Mouse (Mus musculus) erythroblast, embryonic 14.5 days (primary cell): ENCODE measurements at regions not wholly inside any gene's neighbourhood (a gene's known extent, or its start where the extent isn't known, plus 50 kb on each side); places are given as distances from the start of the nearest gene placed in this dataset.

ENCODE experiments used
- GATA1 ChIP-seq: IDR thresholded peaks from 2 replicates; pipeline ENCODE4 v1.6.1; 2012; ENCODE audit warnings: low read length, inconsistent platforms, mixed read lengths
- TAL1 ChIP-seq: IDR thresholded peaks from 3 replicates; pipeline ENCODE4 v1.6.1; 2012; ENCODE audit warnings: low read length, inconsistent platforms, mixed read lengths

DNA sequence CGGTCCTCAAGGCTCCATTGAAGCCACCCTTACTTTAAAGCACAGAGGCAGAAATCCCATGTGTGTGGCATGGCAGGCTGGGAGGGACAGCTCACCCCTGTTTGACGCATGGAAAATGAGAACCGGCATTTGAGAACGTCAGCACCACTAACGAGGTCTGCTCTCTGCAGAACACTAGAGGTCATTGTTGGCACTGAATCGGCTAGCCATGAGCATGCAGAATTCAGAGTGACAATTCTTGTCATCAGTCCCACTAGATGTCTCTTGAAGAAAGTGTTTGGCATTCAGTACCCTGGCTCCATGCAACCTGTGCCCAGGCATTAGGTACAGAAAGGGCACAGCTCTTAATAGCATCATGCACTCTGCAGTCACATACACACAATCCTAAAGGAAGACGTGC lies 139.3 kb downstream of the Cand1 start:
- no peak for TF ChIP-seq GATA1
- no peak for TF ChIP-seq TAL1
